Mouse (Mus musculus) intestine, embryonic 14.5 days (tissue): ENCODE measurements around the gene Usp51. TPM values are rescaled to one million over a fixed set of nuclear protein-coding genes. Genes with fewer than 3 reads are reported as not detected.
"Not testable (repeated sequence)": the region's sequence is repeated elsewhere in the genome, so short reads cannot be mapped to it uniquely, and the experiment has no call there.

Experiments used
- ATAC-seq: fragments of 200-750 bp; cut with Nextera tagmentation; replicated peaks from 2 replicates; pipeline ENCODE4 v1.8.0; 2017; ENCODE audit warnings: low read depth, moderate number of reproducible peaks, moderate TSS enrichment, moderate library complexity; ENCODE audit not compliant: low FRiP score, low TSS enrichment
- DNase-seq: peaks from one replicate; pipeline ENCODE4 v3.0.0-alpha.2; 2018; ENCODE audit warnings: low spot score
- H3K27ac ChIP-seq: fragments of 300-500 bp; sonication (generic); 2 replicates; pipeline ENCODE4 v1.5.1; 2014; ENCODE audit warnings: low read depth, mild to moderate bottlenecking, control low read depth
- H3K27me3 ChIP-seq: fragments of 300-500 bp; sonication (generic); replicated peaks from 2 replicates; pipeline ENCODE4 v1.6.1; 2014; ENCODE audit warnings: low read length, control low read depth; ENCODE audit not compliant: control insufficient read depth, insufficient read depth
- H3K36me3 ChIP-seq: fragments of 300-500 bp; sonication (generic); 2 replicates; pipeline ENCODE4 v1.6.1; 2014; ENCODE audit warnings: low read length, control low read depth; ENCODE audit not compliant: control insufficient read depth, insufficient read depth
- H3K4me1 ChIP-seq: fragments of 300-500 bp; sonication (generic); replicated peaks from 2 replicates; pipeline ENCODE4 v1.6.1; 2014; ENCODE audit warnings: low read length, control low read depth, mixed read lengths; ENCODE audit not compliant: control insufficient read depth, insufficient read depth
- H3K4me2 ChIP-seq: fragments of 300-500 bp; sonication (generic); 2 replicates; pipeline ENCODE4 v1.6.1; 2014; ENCODE audit warnings: low read length
- H3K4me3 ChIP-seq: fragments of 300-500 bp; sonication (generic); 2 replicates; pipeline ENCODE4 v1.5.1; 2014; ENCODE audit warnings: low read depth, low read length, control low read depth, mixed read lengths
- H3K9ac ChIP-seq: fragments of 300-500 bp; sonication (generic); 2 replicates; pipeline ENCODE4 v1.6.1; 2014; ENCODE audit warnings: mild to moderate bottlenecking, low read length
- H3K9me3 ChIP-seq: fragments of 300-500 bp; sonication (generic); 2 replicates; pipeline ENCODE4 v1.6.1; 2016; ENCODE audit warnings: low read length, control low read depth; ENCODE audit not compliant: control insufficient read depth
- WGBS: fragments of 180-500 bp; shearing (Covaris S2); extraction: QIAGEN DNeasy Blood & Tissue Kit; methylation state at CpG from one replicate; pipeline ENCODE4 v1.1.7; 2014; 5-methylcytosine and 5-hydroxymethylcytosine counted together
- polyA plus RNA-seq: library from polyadenylated mRNA; unstranded; fragments of >200 nt; fragmentation: Nextera tagmentation; extraction: Ambion mirVana; gene quantifications from 2 replicates; pipeline ENCODE4 v1.2.1, GENCODE M21; 2014

The Usp51 gene
- polyA plus RNA-seq, 1 experiment from 2014 or later, result 1.0 TPM

- DNase-seq (peak; percentile 76), ATAC-seq (peak; percentile 91)
- Histone ChIP-seq H3K4me1 (no peaks in the 10 kb centered on the region), H3K4me2 (peak overlapping the region; percentile 49), H3K4me3 (peak overlapping the region; percentile 57), H3K27ac (peak overlapping the region; percentile 59; the same call in 1 of the 2 replicates), H3K36me3 (no peaks in the 10 kb centered on the region), H3K9me3 (no peaks in the 10 kb centered on the region), H3K27me3 (0 out of 2 replicates have a peak, but pooled peaks cover 3% of the 10 kb centered on the region), H3K9ac (peak overlapping the region; percentile 45)
- 4% methylated on average over 52 of the region's 58 CpGs for WGBS
Measured at GRCm38 (mm10) chrX:153007021-153007684, 884 bp downstream of the Usp51 start.

- Histone ChIP-seq H3K4me1 (no peaks in the 10 kb centered on the region), H3K27me3 (0 out of 2 replicates have a peak, but pooled peaks cover 3% of the 10 kb centered on the region), H3K36me3 (no peaks in the 10 kb centered on the region), H3K27ac (no peak overlapping the region), H3K4me3 (peak overlapping the region; percentile 57), H3K9me3 (no peaks in the 10 kb centered on the region), H3K9ac (no peak overlapping the region; the same call in 1 of the 2 replicates), H3K4me2 (peak overlapping the region; percentile 49)
- DNase-seq (no peak), ATAC-seq (no peak)
- WGBS, result 24% methylated on average over 9 of the region's 9 CpGs
Measured at GRCm38 (mm10) chrX:153007685-153008047, 1.4 kb downstream of the Usp51 start.

- WGBS, result no CpG with 5 or more reads among the region's 3 CpGs
- ATAC-seq, H3K27ac ChIP-seq, H3K4me3 ChIP-seq, H3K36me3 ChIP-seq, H3K9me3 ChIP-seq, DNase-seq, H3K4me1 ChIP-seq, H3K27me3 ChIP-seq, H3K4me2 ChIP-seq, H3K9ac ChIP-seq: not testable (repeated sequence)
Measured at GRCm38 (mm10) chrX:153025255-153025654, 19.0 kb downstream of the Usp51 start.

GRCm38 (mm10) chrX:153025709-153026108 is 19.4 kb downstream of the Usp51 start:
- H3K9ac ChIP-seq, H3K27me3 ChIP-seq, ATAC-seq, H3K4me3 ChIP-seq, H3K4me1 ChIP-seq, H3K4me2 ChIP-seq, H3K9me3 ChIP-seq, H3K36me3 ChIP-seq, DNase-seq, H3K27ac ChIP-seq: not testable (repeated sequence)
- 60% methylated on average over 1 of the region's 3 CpGs for WGBS

- H3K4me1 ChIP-seq, H3K27me3 ChIP-seq, ATAC-seq, DNase-seq, H3K4me3 ChIP-seq, H3K9me3 ChIP-seq, H3K27ac ChIP-seq, H3K9ac ChIP-seq, H3K4me2 ChIP-seq, H3K36me3 ChIP-seq: not testable (repeated sequence)
Measured at GRCm38 (mm10) chrX:153031547-153031946, 25.3 kb downstream of the Usp51 start.

- Histone ChIP-seq H3K4me2 (peak within 1 kb of the TSS; percentile 53), H3K27ac (peak within 1 kb of the TSS; percentile 71), H3K4me1 (no peaks in the 10 kb centered on the region), H3K4me3 (peak within 1 kb of the TSS; percentile 47), H3K9ac (peak within 1 kb of the TSS; percentile 58), H3K27me3 (peaks cover 6% of the 10 kb centered on the region; the same call in 1 of the 2 replicates), H3K9me3 (no peaks in the 10 kb centered on the region), H3K36me3 (no peaks in the 10 kb centered on the region)
- peak; percentile 93 for ATAC-seq
- 17% methylated on average over 47 of the region's 49 CpGs for WGBS
- peak; percentile 83 for DNase-seq
Measured at GRCm38 (mm10) chrX:153037087-153037971, 31.1 kb downstream of the Usp51 start, which contains the start of gene Mageh1. Mageh1 (minus strand) TSS chrX:153037575.

GRCm38 (mm10) chrX:153037972-153038744 is 31.9 kb downstream of the Usp51 start:
- WGBS, result 22% methylated on average over 6 of the region's 22 CpGs
- H3K4me2 ChIP-seq, result peak overlapping the region; percentile 53
- H3K4me1 ChIP-seq, H3K36me3 ChIP-seq, H3K27me3 ChIP-seq, DNase-seq, H3K9ac ChIP-seq, H3K9me3 ChIP-seq: not testable (repeated sequence)
- H3K4me3 ChIP-seq, result peak overlapping the region; percentile 47; the same call in 1 of the 2 replicates
- ATAC-seq, result peak; percentile 83
- peak overlapping the region; percentile 71 for H3K27ac ChIP-seq
